Mouse (Mus musculus): Measurements from ENCODE around the gene Tcte2.

GRCm38 (mm10) chr17:13715511-13715910 is 46.1 kb downstream of the Tcte2 start:
- TF ChIP-seq POLR2A (IDR thresholded peaks at IDR 0.05; ENCODE audit: extremely low read depth, insufficient read depth, low read length) (no peak), CTCF (IDR thresholded peaks at IDR 0.05; ENCODE audit: extremely low read depth, insufficient read depth, low read length) (no peak)
